Mouse (Mus musculus): ENCODE results near the gene Il12rb2. TPM values are rescaled to one million over a fixed set of nuclear protein-coding genes. Genes with fewer than 3 reads are reported as not detected.

Il12rb2 gene
- polyA plus RNA-seq (2012; rRNA removed) = 0.63 and 1.0 TPM in 2 replicates

DNA sequence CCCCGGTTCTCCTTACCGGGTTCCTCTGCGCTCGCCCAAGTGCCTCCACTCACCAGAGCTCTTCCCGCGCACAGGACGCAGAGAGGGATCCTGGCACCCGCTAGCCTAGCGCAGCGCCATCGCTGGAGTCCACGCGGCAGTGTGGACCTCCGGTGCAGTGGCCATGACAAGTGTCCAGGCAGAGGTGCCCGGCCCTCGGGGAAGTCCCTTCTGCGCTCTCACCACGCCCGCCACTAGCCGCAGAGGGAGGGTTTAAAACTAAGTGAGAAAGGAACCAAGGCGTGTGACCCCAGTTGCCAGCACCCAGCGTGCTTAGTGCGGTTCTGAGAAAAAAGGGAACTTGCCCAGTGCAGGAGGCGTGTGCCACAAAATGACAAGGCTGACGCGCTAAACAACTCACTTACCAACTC, at the start of gene Il12rb2:
Gene Il12rb2, minus strand, starts transcription at position 207 of the 410 bp plus-strand sequence.
- WGBS = 3% methylated on average over 26 of the region's 26 CpGs
- no peak for DNase-seq (ENCODE audit: low read depth, low spot score)

GRCm38 (mm10) chr6:67421761-67422160, 45.8 kb upstream of the Il12rb2 start:
- no peak for DNase-seq (ENCODE audit: low read depth, low spot score)
- WGBS = 81% methylated on average over 5 of the region's 5 CpGs

- 74% methylated on average over 3 of the region's 3 CpGs for WGBS
- no peak for DNase-seq (ENCODE audit: low read depth, low spot score)
Observed at GRCm38 (mm10) chr6:67416557-67416956, 40.6 kb upstream of the Il12rb2 start.

- 89% methylated on average over 5 of the region's 5 CpGs for WGBS
- DNase-seq (ENCODE audit: low read depth, low spot score) = no peak
Observed at GRCm38 (mm10) chr6:67415276-67415675, 39.3 kb upstream of the Il12rb2 start.

GRCm38 (mm10) chr6:67413378-67413777, 37.4 kb upstream of the Il12rb2 start:
- DNase-seq (ENCODE audit: low read depth, low spot score) = no peak
- 74% methylated on average over 2 of the region's 2 CpGs for WGBS

DNA sequence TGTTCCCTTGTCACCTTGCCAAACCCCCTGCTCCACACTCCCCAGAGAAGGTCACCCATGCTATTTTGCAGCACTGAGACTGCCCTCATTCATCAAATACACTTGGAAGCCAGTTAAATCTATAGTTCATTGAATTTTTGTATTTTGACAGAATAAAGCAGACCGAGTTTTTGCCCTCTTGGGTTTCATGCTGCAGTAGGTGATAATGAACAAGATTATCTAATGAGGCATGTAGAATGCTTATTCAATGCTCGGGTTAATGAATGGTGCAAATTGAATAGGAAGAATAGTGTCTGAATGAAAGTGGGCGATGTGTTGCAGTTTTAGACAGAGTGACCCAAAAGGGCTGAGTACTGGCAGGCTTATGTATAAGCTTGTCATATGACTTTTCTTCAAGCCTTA, 29.3 kb upstream of the Il12rb2 start:
- no peak for DNase-seq (ENCODE audit: low read depth, low spot score)
- 92% methylated on average over 3 of the region's 3 CpGs for WGBS

GRCm38 (mm10) chr6:67399551-67399950, 23.6 kb upstream of the Il12rb2 start:
- WGBS = 61% methylated on average over 5 of the region's 5 CpGs
- no peak for DNase-seq (ENCODE audit: low read depth, low spot score)

GRCm38 (mm10) chr6:67365785-67366184, 10.2 kb downstream of the Il12rb2 start:
- 91% methylated on average over 4 of the region's 4 CpGs for WGBS
- no peak for DNase-seq (ENCODE audit: low read depth, low spot score)

- no peak for DNase-seq (ENCODE audit: low read depth, low spot score)
- 49% methylated on average over 6 of the region's 6 CpGs for WGBS
Observed at GRCm38 (mm10) chr6:67348065-67348464, 27.9 kb downstream of the Il12rb2 start.

- DNase-seq (ENCODE audit: low read depth, low spot score) = no peak
Observed at GRCm38 (mm10) chr6:67339494-67339893, 36.5 kb downstream of the Il12rb2 start.

- no peak for DNase-seq (ENCODE audit: low read depth, low spot score)
Observed at GRCm38 (mm10) chr6:67337943-67338342, 38.0 kb downstream of the Il12rb2 start.

- no peak for DNase-seq (ENCODE audit: low read depth, low spot score)
- 79% methylated on average over 3 of the region's 3 CpGs for WGBS
Observed at GRCm38 (mm10) chr6:67323788-67324187, 52.2 kb downstream of the Il12rb2 start.

- peak; percentile 11 for DNase-seq (ENCODE audit: low read depth, low spot score)
- 27% methylated on average over 10 of the region's 10 CpGs for WGBS
Observed at GRCm38 (mm10) chr6:67318451-67318850, 57.5 kb downstream of the Il12rb2 start.

DNA sequence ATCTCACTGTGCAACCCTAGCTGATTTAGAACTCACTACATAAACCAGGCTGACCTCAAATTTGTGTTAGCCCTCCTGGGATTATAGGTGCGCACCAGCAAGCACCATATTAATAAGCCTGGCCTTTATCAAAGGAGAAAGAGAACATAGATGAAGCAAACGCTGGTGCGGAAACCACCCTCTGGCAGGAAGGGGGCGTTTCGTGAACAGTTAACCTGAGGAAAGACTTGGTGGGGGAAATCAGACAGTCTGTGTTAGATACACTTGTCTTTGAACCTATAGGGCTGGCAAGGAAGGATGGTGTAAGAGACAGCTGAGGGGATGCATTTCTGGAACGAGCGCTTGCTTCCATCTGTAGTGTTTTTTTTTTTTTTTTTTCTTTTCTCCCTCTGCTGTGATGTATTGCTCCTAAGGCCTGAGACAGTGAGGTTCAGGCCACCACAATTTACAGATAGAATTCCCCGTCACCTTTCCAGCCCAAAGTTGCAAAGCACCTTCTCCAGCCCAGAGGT, 58.1 kb downstream of the Il12rb2 start:
- 83% methylated on average over 8 of the region's 8 CpGs for WGBS
- DNase-seq (ENCODE audit: low read depth, low spot score) = no peak

DNA sequence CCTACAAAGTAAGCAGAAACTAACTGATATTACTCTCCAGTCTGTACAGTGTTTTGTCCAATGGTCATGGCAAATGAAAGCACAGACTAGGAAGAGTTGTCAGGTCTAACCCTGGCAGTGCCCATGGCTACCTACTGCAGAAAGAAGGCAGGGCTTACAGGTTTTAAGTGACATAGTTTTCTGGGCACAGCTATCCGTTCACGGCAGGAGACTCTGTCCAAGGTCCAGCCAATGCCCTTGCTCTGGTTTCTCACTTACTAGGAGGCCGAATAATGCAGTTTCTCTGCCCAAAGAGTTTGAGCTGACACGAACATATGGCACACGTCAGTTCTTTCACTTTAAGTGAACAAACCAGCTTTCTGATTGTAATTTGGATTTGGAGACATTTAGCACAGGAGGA, 58.9 kb downstream of the Il12rb2 start:
- WGBS = 44% methylated on average over 5 of the region's 5 CpGs
- no peak for DNase-seq (ENCODE audit: low read depth, low spot score)

GRCm38 (mm10) chr6:67314697-67315096, 61.3 kb downstream of the Il12rb2 start:
- 39% methylated on average over 1 of the region's 1 CpGs for WGBS
- DNase-seq (ENCODE audit: low read depth, low spot score) = no peak

- no peak for DNase-seq (ENCODE audit: low read depth, low spot score)
- WGBS = 84% methylated on average over 3 of the region's 3 CpGs
Observed at GRCm38 (mm10) chr6:67309752-67310151, 66.2 kb downstream of the Il12rb2 start.

- no peak for DNase-seq (ENCODE audit: low read depth, low spot score)
- WGBS = 84% methylated on average over 3 of the region's 3 CpGs
Observed at GRCm38 (mm10) chr6:67308994-67309393, 67.0 kb downstream of the Il12rb2 start.

DNA sequence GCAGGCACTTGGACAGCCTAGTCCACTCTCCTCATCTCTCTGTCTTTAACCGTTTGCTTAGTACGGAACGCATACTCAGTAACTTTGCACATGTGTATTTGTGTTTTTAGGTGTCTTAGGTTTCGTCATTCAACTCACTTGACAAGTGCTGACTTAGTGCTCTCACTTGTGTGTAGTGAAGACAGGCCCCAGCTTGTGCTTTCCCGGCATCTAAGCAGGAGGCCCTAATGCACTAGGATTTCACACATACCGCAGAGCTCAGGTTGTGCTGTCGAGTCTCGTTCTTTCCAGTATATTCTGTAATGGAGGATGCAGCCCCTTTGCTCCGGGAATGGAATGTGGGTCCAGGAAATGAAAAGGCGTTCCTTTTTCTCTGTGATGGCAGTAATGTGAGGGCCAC, 72.8 kb downstream of the Il12rb2 start:
- no peak for DNase-seq (ENCODE audit: low read depth, low spot score)
- WGBS = 92% methylated on average over 10 of the region's 10 CpGs

DNA sequence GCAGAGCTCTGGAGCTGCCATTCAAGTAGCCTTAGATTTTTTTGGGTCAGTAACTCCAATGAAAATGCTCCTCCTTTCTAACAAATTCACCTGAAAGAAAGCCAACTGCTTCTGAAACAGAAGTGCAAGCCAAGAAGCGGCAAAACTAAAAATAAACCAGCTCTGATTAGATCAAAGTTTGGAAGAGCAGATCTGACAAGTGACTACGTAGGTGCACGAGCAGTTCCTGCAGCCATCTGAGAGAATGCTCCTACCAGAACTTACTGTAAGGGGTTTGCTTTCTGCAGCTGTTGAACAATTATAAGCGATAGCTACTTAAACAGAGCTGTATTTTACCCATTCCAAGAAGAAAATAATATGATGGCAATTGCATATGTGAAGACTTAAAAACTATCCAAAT, 73.5 kb downstream of the Il12rb2 start:
- WGBS = 83% methylated on average over 4 of the region's 4 CpGs
- DNase-seq (ENCODE audit: low read depth, low spot score) = no peak

GRCm38 (mm10) chr6:67301230-67301629, 74.8 kb downstream of the Il12rb2 start:
- no peak for DNase-seq (ENCODE audit: low read depth, low spot score)
- 88% methylated on average over 3 of the region's 3 CpGs for whole genome bisulfite sequencing

DNA sequence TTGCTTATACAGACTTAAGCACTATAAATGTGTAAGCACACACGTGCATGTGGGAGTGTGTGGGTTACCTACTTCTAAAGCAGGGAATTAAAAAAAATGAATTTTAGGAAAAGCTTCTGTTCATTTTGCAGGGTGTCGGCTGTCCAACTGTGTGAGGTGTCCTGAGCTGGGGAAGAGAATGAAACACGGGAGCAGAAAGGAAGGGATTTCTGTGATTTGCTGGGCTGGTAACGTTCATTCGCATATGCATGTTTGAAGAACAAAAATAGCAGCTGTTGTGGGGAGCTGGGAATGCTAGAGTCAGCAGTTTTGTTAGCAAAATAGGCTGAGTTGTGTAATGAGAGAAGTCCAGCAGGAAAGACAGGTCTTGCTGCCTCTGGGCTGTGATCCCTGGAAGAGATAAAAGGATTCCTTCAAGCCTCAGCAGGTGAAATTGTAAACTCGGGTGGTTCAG, 75.3 kb downstream of the Il12rb2 start:
- no peak for DNase-seq (ENCODE audit: low read depth, low spot score)
- 21% methylated on average over 6 of the region's 6 CpGs for WGBS

Data from large intestine, adult 2 months (tissue).